Mouse (Mus musculus) kidney, adult 2 months (tissue): ENCODE results near the gene Trpv1. TPM values are rescaled to one million over a fixed set of nuclear protein-coding genes. Genes with fewer than 3 reads are reported as not detected.
A peak's percentile ranks its signal among the peaks of the same experiment; 100 is the strongest.

Experiments
- DNase-seq: peaks from one replicate; pipeline ENCODE4 v3.0.0; 2021
- H3K27ac ChIP-seq: fragments of 200-500 bp; 2 replicates; pipeline ENCODE4 v1.5.1; 2012; ENCODE audit warnings: low read depth, low read length, control low read depth, inconsistent platforms; ENCODE audit not compliant: insufficient read depth
- H3K27me3 ChIP-seq: fragments of 200-500 bp; replicated peaks from 2 replicates; pipeline ENCODE4 v1.6.1; 2012; ENCODE audit warnings: mild to moderate bottlenecking, moderate library complexity, low read length, inconsistent platforms; ENCODE audit not compliant: control insufficient read depth, insufficient read depth
- H3K36me3 ChIP-seq: fragments of 200-500 bp; 2 replicates; pipeline ENCODE4 v1.6.1; 2012; ENCODE audit warnings: mild to moderate bottlenecking, moderate library complexity, low read length, inconsistent platforms; ENCODE audit not compliant: control insufficient read depth, insufficient read depth
- H3K4me1 ChIP-seq: fragments of 200-500 bp; 2 replicates; pipeline ENCODE4 v1.6.1; 2011; ENCODE audit warnings: low read length; ENCODE audit not compliant: control insufficient read depth, insufficient read depth
- H3K4me3 ChIP-seq: fragments of 200-500 bp; 2 replicates; pipeline ENCODE4 v1.5.1; 2011; ENCODE audit warnings: mild to moderate bottlenecking, low read depth, low read length, control low read depth; ENCODE audit not compliant: insufficient read depth
- CTCF ChIP-seq: fragments of 200-500 bp; conservative IDR thresholded peaks from 2 replicates; pipeline ENCODE4 v1.5.1; 2011; ENCODE audit warnings: low read depth, mild to moderate bottlenecking, control low read depth, low read length, moderate library complexity, mixed read lengths; ENCODE audit not compliant: insufficient read depth, insufficient read length
- POLR2A ChIP-seq: fragments of 200-500 bp; IDR thresholded peaks from one replicate; pipeline ENCODE4 v1.6.1; 2011; ENCODE audit warnings: low read depth, low read length, control low read depth
- WGBS: fragments of 180-500 bp; shearing (Covaris S2); methylation state at CpG from one replicate; pipeline ENCODE4 v1.1.7; 2018; 5-methylcytosine and 5-hydroxymethylcytosine counted together
- polyA plus RNA-seq: library from polyadenylated mRNA; depleted of rRNA; stranded (reverse); fragments of >200 nt; gene quantifications from 2 replicates; pipeline ENCODE4 v1.2.3, GENCODE M21; 2012

Gene Trpv1
- polyA plus RNA-seq, 1 experiment = 0.16 TPM

GRCm38 (mm10) chr11:73260457-73260856 lies 26.4 kb downstream of the Trpv1 start:
- TF ChIP-seq POLR2A = no peak
- TF ChIP-seq CTCF = no peak
- H3K4me3 ChIP-seq = no peak overlapping the region
- H3K27ac ChIP-seq = no peak overlapping the region
- 88% methylated on average over 3 of the region's 3 CpGs for WGBS
- H3K27me3 ChIP-seq = no peaks in the 10 kb centered on the region
- DNase-seq = no peak
- no peaks in the 10 kb centered on the region for H3K36me3 ChIP-seq
- H3K4me1 ChIP-seq = no peaks in the 10 kb centered on the region

DNA sequence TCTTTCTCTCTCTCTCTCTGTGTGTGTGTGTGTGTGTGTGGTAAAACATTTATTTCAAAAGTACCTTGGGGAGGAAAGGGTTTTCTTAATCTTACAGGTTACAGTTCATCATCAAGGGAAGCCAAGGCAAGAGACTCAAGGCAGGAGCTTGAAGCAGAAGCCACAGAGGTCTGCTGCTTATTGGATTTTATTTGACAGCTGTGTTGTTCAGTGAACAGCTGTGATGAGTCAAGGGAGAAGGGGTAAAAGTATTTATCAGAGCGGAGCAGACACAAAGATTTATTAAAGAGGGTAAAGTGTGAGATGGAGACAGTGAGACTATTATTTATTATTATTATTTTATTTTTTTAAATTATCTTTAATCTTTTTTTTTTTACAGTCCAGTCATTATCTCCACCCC lies 27.3 kb downstream of the Trpv1 start:
- Histone ChIP-seq H3K4me1 (no peaks in the 10 kb centered on the region), H3K4me3 (no peak overlapping the region), H3K27me3 (no peaks in the 10 kb centered on the region), H3K27ac (no peak overlapping the region), H3K36me3 (no peaks in the 10 kb centered on the region)
- TF ChIP-seq POLR2A (no peak), CTCF (no peak)
- 63% methylated on average over 1 of the region's 1 CpGs for WGBS
- no peak for DNase-seq

- Histone ChIP-seq H3K4me1 (no peaks in the 10 kb centered on the region), H3K36me3 (no peaks in the 10 kb centered on the region), H3K27me3 (no peaks in the 10 kb centered on the region), H3K27ac (no peak within 1 kb of the TSS), H3K4me3 (no peak within 1 kb of the TSS)
- TF ChIP-seq POLR2A (no peak), CTCF (no peak)
- DNase-seq = no peak
- WGBS = 82% methylated on average over 7 of the region's 7 CpGs
Measured at GRCm38 (mm10) chr11:73267267-73267666, 33.2 kb downstream of the Trpv1 start, which contains the start of gene Trpv3. Gene Trpv3 (plus strand): TSS chr11:73267388.

- H3K36me3 ChIP-seq = no peaks in the 10 kb centered on the region
- TF ChIP-seq POLR2A (no peak), CTCF (no peak)
- H3K27me3 ChIP-seq = no peaks in the 10 kb centered on the region
- no peak overlapping the region for H3K4me3 ChIP-seq
- no peaks in the 10 kb centered on the region for H3K4me1 ChIP-seq
- no peak overlapping the region for H3K27ac ChIP-seq
- DNase-seq = no peak
- 55% methylated on average over 2 of the region's 2 CpGs for WGBS
Measured at GRCm38 (mm10) chr11:73274821-73275220, 40.7 kb downstream of the Trpv1 start.

- Histone ChIP-seq H3K27me3 (no peaks in the 10 kb centered on the region), H3K4me1 (no peaks in the 10 kb centered on the region), H3K27ac (no peak overlapping the region), H3K36me3 (no peaks in the 10 kb centered on the region), H3K4me3 (no peak overlapping the region)
- TF ChIP-seq POLR2A (no peak), CTCF (no peak)
- DNase-seq = no peak
- WGBS = 27% methylated on average over 5 of the region's 5 CpGs
Measured at GRCm38 (mm10) chr11:73280710-73281109, 46.6 kb downstream of the Trpv1 start.

- Histone ChIP-seq H3K4me1 (no peaks in the 10 kb centered on the region), H3K27ac (no peak overlapping the region), H3K4me3 (peak overlapping the region; percentile 35; the same call in 1 of the 2 replicates), H3K27me3 (no peaks in the 10 kb centered on the region), H3K36me3 (no peaks in the 10 kb centered on the region)
- peak; percentile 72 for DNase-seq
- 2% methylated on average over 16 of the region's 16 CpGs for WGBS
- TF ChIP-seq POLR2A = no peak
- peak; percentile 78 for TF ChIP-seq CTCF
Measured at GRCm38 (mm10) chr11:73281528-73282027, 47.5 kb downstream of the Trpv1 start.

GRCm38 (mm10) chr11:73283369-73283768 lies 49.3 kb downstream of the Trpv1 start:
- H3K27me3 ChIP-seq = no peaks in the 10 kb centered on the region
- no peak overlapping the region for H3K27ac ChIP-seq
- no peak for TF ChIP-seq POLR2A
- no peak for TF ChIP-seq CTCF
- H3K4me3 ChIP-seq = no peak overlapping the region
- H3K36me3 ChIP-seq = no peaks in the 10 kb centered on the region
- peak; percentile 23 for DNase-seq
- 43% methylated on average over 9 of the region's 9 CpGs for WGBS
- H3K4me1 ChIP-seq = no peaks in the 10 kb centered on the region

DNA sequence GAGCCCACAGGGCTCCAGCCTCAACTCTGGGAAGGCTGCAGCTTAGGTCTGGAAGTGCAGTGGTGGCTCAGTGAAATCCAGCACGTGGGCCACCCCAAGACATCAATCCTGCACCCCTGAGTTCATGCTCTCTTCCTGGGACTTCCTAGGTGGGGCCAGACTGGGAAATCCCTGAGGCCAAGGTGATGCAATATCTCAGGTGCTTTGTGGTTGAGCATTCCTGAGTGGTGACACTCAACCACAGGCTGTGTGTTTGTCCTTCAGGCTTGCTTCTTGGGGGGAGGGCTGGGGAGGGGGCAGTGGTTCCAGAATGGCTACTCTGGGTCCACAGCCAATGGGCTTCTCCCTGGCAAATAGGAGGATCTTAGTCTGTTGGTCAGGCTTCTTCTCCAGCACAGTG lies 49.8 kb downstream of the Trpv1 start:
- H3K4me1 ChIP-seq = no peaks in the 10 kb centered on the region

More for the DNA sequence above, 49.8 kb downstream of the Trpv1 start:
- Histone ChIP-seq H3K36me3 (no peaks in the 10 kb centered on the region), H3K27me3 (no peaks in the 10 kb centered on the region), H3K27ac (no peak overlapping the region), H3K4me3 (no peak overlapping the region)
- no peak for DNase-seq
- no peak for TF ChIP-seq POLR2A
- no peak for TF ChIP-seq CTCF
- WGBS = 38% methylated on average over 1 of the region's 1 CpGs
